8 mouse cellular contexts compared by ENCODE assay signal in genomic region chrX:58038061-58039007, GRCm38 (mm10). TPM values are rescaled to one million over a fixed set of nuclear protein-coding genes. Genes with fewer than 3 reads are reported as not detected.
DNase-seq lines count a peak whose midpoint lies in the region; ATAC-seq lines count a peak whose summit lies in the region.

No protein-coding gene starts in this region.

- ATAC-seq in megakaryocyte, adult 5-6 weeks (ENCODE audit: poor library complexity, severe bottlenecking), result no peak
- ATAC-seq in forebrain, embryonic 11.5 days (replicated peaks; ENCODE audit: low FRiP score), result peak; percentile 91
- ATAC-seq in liver, embryonic 15.5 days (ENCODE audit: insufficient read depth), result no peak
- ATAC-seq in CD4-positive, CD25-positive, alpha-beta regulatory T cell, adult 4 months, result no peak

- DNase-seq in forebrain, embryonic 11.5 days (ENCODE audit: low spot score), result peak; percentile 85
- DNase-seq in right cerebral cortex, postnatal 4 days, result no peak
- DNase-seq in thymus, postnatal 4 days, result no peak
- DNase-seq in gastrocnemius, postnatal 36 days, result no peak

- H3K4me3 ChIP-seq in megakaryocyte, embryonic 14.5 days (replicated peaks), result peak overlapping the region; percentile 50
- peak overlapping the region; percentile 33 for H3K4me3 ChIP-seq in forebrain, embryonic 11.5 days (ENCODE audit: low read depth, low read length)
- H3K4me3 ChIP-seq in liver, embryonic 15.5 days (replicated peaks), result 0 out of 2 replicates have a peak overlapping the region, but pooled peaks have one; percentile 12

- H3K27me3 ChIP-seq in megakaryocyte, embryonic 14.5 days (replicated peaks), result peaks cover 46% of the 10 kb centered on the region
- H3K27me3 ChIP-seq in forebrain, embryonic 11.5 days (ENCODE audit: control insufficient read depth, insufficient read depth, low read length), result no peaks in the 10 kb centered on the region
- peaks cover 50% of the 10 kb centered on the region for H3K27me3 ChIP-seq in liver, embryonic 15.5 days

- H3K9me3 ChIP-seq in megakaryocyte, embryonic 14.5 days, result peaks cover 25% of the 10 kb centered on the region
- H3K9me3 ChIP-seq in forebrain, embryonic 11.5 days (ENCODE audit: control insufficient read depth, low read length), result no peaks in the 10 kb centered on the region
- no peaks in the 10 kb centered on the region for H3K9me3 ChIP-seq in liver, embryonic 15.5 days (replicated peaks)

- WGBS in forebrain, embryonic 11.5 days, result 26% methylated on average over 68 of the region's 70 CpGs
- WGBS in liver, embryonic 15.5 days (ENCODE audit: insufficient replicate concordance), result 18% methylated on average over 69 of the region's 70 CpGs

- peak overlapping the region; percentile 39 for H3K4me2 ChIP-seq in forebrain, embryonic 11.5 days (ENCODE audit: low read depth, low read length, severe bottlenecking)
- H3K4me2 ChIP-seq in liver, embryonic 15.5 days, result peak overlapping the region; percentile 10; the same call in 1 of the 2 replicates

- intact Hi-C loops in gastrocnemius, postnatal 36 days (cut with DNase I), result no loop called here

- peak overlapping the region; percentile 65 for H3K27ac ChIP-seq in forebrain, embryonic 11.5 days (ENCODE audit: low read depth, low read length)
- H3K27ac ChIP-seq in liver, embryonic 15.5 days (replicated peaks), result no peak overlapping the region

- no peaks in the 10 kb centered on the region for H3K36me3 ChIP-seq in megakaryocyte, embryonic 14.5 days (replicated peaks; ENCODE audit: low read length)
- H3K36me3 ChIP-seq in forebrain, embryonic 11.5 days (ENCODE audit: control insufficient read depth, insufficient read depth, low read length), result no peaks in the 10 kb centered on the region; the same call in 1 of the 2 replicates
- no peaks in the 10 kb centered on the region for H3K36me3 ChIP-seq in liver, embryonic 15.5 days (replicated peaks)

- no peaks in the 10 kb centered on the region for H3K4me1 ChIP-seq in megakaryocyte, embryonic 14.5 days
- H3K4me1 ChIP-seq in forebrain, embryonic 11.5 days (replicated peaks; ENCODE audit: control insufficient read depth, insufficient read depth, low read length), result 0 out of 2 replicates have a peak, but pooled peaks cover 2% of the 10 kb centered on the region
- H3K4me1 ChIP-seq in liver, embryonic 15.5 days (replicated peaks), result no peaks in the 10 kb centered on the region

- peak overlapping the region; percentile 57 for H3K9ac ChIP-seq in forebrain, embryonic 11.5 days (ENCODE audit: low read length)
- H3K9ac ChIP-seq in liver, embryonic 15.5 days, result no peak overlapping the region

RNA-seq across cellular contexts. Expression of gene Zic3, which starts 15.8 kb away (rescaled TPM):
- polyA plus RNA-seq in megakaryocyte, embryonic 14.5 days (2012; ENCODE audit: insufficient read depth, low replicate concordance), result not detected in 2 replicates
- total RNA-seq in megakaryocyte, adult 5-6 weeks (2015), result not detected in 2 replicates
- total RNA-seq in megakaryocyte, adult 5-6 weeks (2017), result not detected in 2 replicates
- polyA plus RNA-seq in forebrain, embryonic 11.5 days (2014; fragmentation: Nextera tagmentation; extraction: Ambion mirVana), result 32.4 and 36.1 TPM in 2 replicates
- polyA plus RNA-seq in liver, embryonic 15.5 days (2015; fragmentation: Nextera tagmentation; extraction: Ambion mirVana), result not detected in 2 replicates
- under 1 TPM in 1 of 2 experiments, not detected in 1; 0.17 TPM for polyA plus RNA-seq in CD4-positive, CD25-positive, alpha-beta regulatory T cell, adult 4 months (2017; shearing (Covaris generic))
- not detected for total RNA-seq in gastrocnemius, postnatal 36 days (2021)

Comparison
In these comparisons a context has a peak if more than half of its experiments do, and no peak if none do; other contexts are left out.
1. RNA of gene Zic3, which starts 15.8 kb away (polyA plus RNA-seq): 32.4 to 36.1 TPM in forebrain, embryonic 11.5 days; 0.17 TPM in CD4-positive, CD25-positive, alpha-beta regulatory T cell, adult 4 months, not detected in liver, embryonic 15.5 days and not detected in megakaryocyte, embryonic 14.5 days; every median in the first group is over 10 times any median in the second.
2. Peak in every context shown above with its lines, with median percentiles within 50 percentile points of each other: H3K4me3 ChIP-seq.